Mouse (Mus musculus): ENCODE data around the gene Etnk2. TPM values are rescaled to one million over a fixed set of nuclear protein-coding genes. Genes with fewer than 3 reads are reported as not detected.

Etnk2 gene
- 0.18 and 0.80 TPM in 2 replicates for polyA plus RNA-seq (2012; rRNA removed)

DNA sequence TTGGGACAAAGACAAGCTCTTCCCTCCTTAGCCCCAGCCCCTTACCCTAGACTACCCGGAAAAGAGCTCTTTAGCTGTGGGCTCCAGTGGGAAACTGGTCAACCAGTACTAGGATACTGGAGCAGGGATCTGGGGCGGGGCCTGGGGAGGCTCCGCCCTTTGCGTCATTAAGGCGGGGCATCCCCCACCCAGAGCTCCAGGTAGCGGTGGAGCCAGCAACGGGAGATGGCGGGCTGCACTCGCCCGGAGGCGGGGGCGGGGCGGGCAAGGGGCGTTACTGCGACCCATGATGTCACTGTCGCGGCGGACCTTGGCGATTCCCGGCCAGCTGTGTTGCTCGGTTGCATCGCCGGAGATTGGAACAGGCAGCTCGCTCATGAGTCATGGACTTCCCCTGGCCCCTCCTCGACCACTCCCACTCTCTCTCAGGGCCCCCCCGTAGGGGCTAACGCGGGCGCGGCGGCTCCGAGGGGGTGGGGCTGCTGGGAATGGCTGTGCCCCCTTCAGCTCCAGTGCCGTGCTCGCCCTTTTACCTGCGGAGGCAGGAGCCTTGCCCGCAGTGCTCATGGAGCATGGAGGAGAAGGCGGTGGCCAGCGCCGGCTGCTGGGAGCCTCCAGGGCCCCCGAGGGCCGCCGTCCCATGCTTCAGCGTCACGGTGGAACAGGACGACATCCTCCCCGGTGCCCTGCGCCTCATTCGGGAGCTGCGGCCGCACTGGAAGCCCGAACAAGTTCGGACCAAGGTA lies at the start of gene Etnk2:
Gene Etnk2 (plus strand): TSS at position 297 of the 746 bp plus-strand sequence.
- DNase-seq, result peak; percentile 55
- WGBS, result 3% methylated on average over 51 of the region's 52 CpGs

DNA sequence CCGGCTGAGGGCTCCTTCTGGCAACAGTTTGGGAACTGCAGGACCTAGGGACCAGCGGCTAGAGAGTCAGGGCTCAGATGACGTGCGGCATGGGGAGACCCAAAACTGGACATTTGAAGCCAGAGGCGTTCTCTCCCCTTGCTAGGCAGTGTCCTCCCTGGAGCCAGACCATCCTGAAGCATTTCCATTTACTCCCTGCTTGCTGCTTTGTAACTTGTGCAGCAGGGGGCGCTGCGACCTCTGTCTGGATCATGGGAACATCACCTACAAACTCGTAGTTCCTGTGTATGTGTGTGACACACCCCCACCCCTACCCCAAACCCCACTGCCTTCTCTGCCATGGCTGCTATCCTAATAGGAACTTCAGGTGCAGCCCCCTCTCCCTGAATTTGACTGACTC lies 49.0 kb upstream of the Etnk2 start:
- no peaks in the 10 kb centered on the region for H3K27me3 ChIP-seq (ENCODE audit: control insufficient read depth, insufficient read depth, low read length)
- TF ChIP-seq POLR2A (IDR thresholded peaks at IDR 0.05; ENCODE audit: control insufficient read depth, extremely low read depth, insufficient read depth, low read length, poor library complexity) (no peak), CTCF (IDR thresholded peaks at IDR 0.05; ENCODE audit: borderline replicate concordance, control insufficient read depth, extremely low read depth, insufficient read depth, low read length, poor library complexity) (peak; percentile 71; the same call in 1 of the 2 replicates)
- peak; percentile 55 for DNase-seq
- H3K4me3 ChIP-seq (ENCODE audit: control insufficient read depth, insufficient read depth, low read length), result no peak overlapping the region
- H3K27ac ChIP-seq (ENCODE audit: control insufficient read depth, insufficient read depth, low read length), result no peak overlapping the region
- 39% methylated on average over 8 of the region's 8 CpGs for WGBS
- H3K4me1 ChIP-seq (replicated peaks; ENCODE audit: control insufficient read depth, insufficient read depth, low read length), result no peaks in the 10 kb centered on the region
- H3K36me3 ChIP-seq (ENCODE audit: control insufficient read depth, insufficient read depth, low read length), result no peaks in the 10 kb centered on the region

More for the DNA sequence above, at the start of gene Etnk2:
- Histone ChIP-seq H3K4me3 (ENCODE audit: control insufficient read depth, insufficient read depth, low read length) (peak within 1 kb of the TSS; percentile 57), H3K27me3 (ENCODE audit: control insufficient read depth, insufficient read depth, low read length) (peaks cover 14% of the 10 kb centered on the region), H3K4me1 (replicated peaks; ENCODE audit: control insufficient read depth, insufficient read depth, low read length) (peaks cover 13% of the 10 kb centered on the region), H3K27ac (ENCODE audit: control insufficient read depth, insufficient read depth, low read length) (no peak within 1 kb of the TSS), H3K36me3 (ENCODE audit: control insufficient read depth, insufficient read depth, low read length) (no peaks in the 10 kb centered on the region)
- no peak for TF ChIP-seq CTCF (IDR thresholded peaks at IDR 0.05; ENCODE audit: borderline replicate concordance, control insufficient read depth, extremely low read depth, insufficient read depth, low read length, poor library complexity)
- no peak for TF ChIP-seq POLR2A (IDR thresholded peaks at IDR 0.05; ENCODE audit: control insufficient read depth, extremely low read depth, insufficient read depth, low read length, poor library complexity)

- no peaks in the 10 kb centered on the region for H3K4me1 ChIP-seq (replicated peaks; ENCODE audit: control insufficient read depth, insufficient read depth, low read length)
- no peaks in the 10 kb centered on the region for H3K36me3 ChIP-seq (ENCODE audit: control insufficient read depth, insufficient read depth, low read length)
- no peak for DNase-seq
- H3K27ac ChIP-seq (ENCODE audit: control insufficient read depth, insufficient read depth, low read length), result no peak overlapping the region
- TF ChIP-seq POLR2A (IDR thresholded peaks at IDR 0.05; ENCODE audit: control insufficient read depth, extremely low read depth, insufficient read depth, low read length, poor library complexity), result no peak
- no peak for TF ChIP-seq CTCF (IDR thresholded peaks at IDR 0.05; ENCODE audit: borderline replicate concordance, control insufficient read depth, extremely low read depth, insufficient read depth, low read length, poor library complexity)
- H3K4me3 ChIP-seq (ENCODE audit: control insufficient read depth, insufficient read depth, low read length), result no peak overlapping the region
- WGBS, result 70% methylated on average over 6 of the region's 6 CpGs
- H3K27me3 ChIP-seq (ENCODE audit: control insufficient read depth, insufficient read depth, low read length), result no peaks in the 10 kb centered on the region
Observed at GRCm38 (mm10) chr1:133315775-133316174, 47.6 kb upstream of the Etnk2 start.

GRCm38 (mm10) chr1:133316577-133316976 lies 46.8 kb upstream of the Etnk2 start:
- 82% methylated on average over 4 of the region's 4 CpGs for WGBS
- no peak for TF ChIP-seq CTCF (IDR thresholded peaks at IDR 0.05; ENCODE audit: borderline replicate concordance, control insufficient read depth, extremely low read depth, insufficient read depth, low read length, poor library complexity)
- no peak for TF ChIP-seq POLR2A (IDR thresholded peaks at IDR 0.05; ENCODE audit: control insufficient read depth, extremely low read depth, insufficient read depth, low read length, poor library complexity)
- DNase-seq, result no peak
- Histone ChIP-seq H3K27me3 (ENCODE audit: control insufficient read depth, insufficient read depth, low read length) (no peaks in the 10 kb centered on the region), H3K36me3 (ENCODE audit: control insufficient read depth, insufficient read depth, low read length) (no peaks in the 10 kb centered on the region), H3K4me3 (ENCODE audit: control insufficient read depth, insufficient read depth, low read length) (no peak overlapping the region), H3K27ac (ENCODE audit: control insufficient read depth, insufficient read depth, low read length) (no peak overlapping the region), H3K4me1 (replicated peaks; ENCODE audit: control insufficient read depth, insufficient read depth, low read length) (no peaks in the 10 kb centered on the region)

DNA sequence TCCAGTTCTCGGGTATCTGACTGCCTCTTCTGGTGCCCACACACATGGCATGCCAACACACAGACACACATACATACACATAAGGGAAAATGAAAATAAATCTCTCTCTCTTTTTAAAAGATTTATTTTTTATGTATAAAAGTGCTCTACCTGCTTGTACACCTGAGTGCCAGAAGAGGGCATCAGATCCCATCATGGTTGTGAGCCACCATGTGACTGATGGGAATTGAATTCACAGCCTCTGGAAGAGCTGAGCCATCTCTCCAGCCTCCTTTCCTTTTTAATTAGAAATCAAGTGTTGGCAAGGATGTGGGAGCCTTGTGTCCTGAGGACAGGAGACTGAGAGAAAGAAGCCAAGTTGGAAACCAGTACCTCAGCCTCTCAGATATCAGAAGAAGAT lies 46.2 kb upstream of the Etnk2 start:
- Histone ChIP-seq H3K27me3 (ENCODE audit: control insufficient read depth, insufficient read depth, low read length) (no peaks in the 10 kb centered on the region), H3K4me3 (ENCODE audit: control insufficient read depth, insufficient read depth, low read length) (no peak overlapping the region), H3K27ac (ENCODE audit: control insufficient read depth, insufficient read depth, low read length) (no peak overlapping the region), H3K4me1 (replicated peaks; ENCODE audit: control insufficient read depth, insufficient read depth, low read length) (no peaks in the 10 kb centered on the region), H3K36me3 (ENCODE audit: control insufficient read depth, insufficient read depth, low read length) (no peaks in the 10 kb centered on the region)
- no peak for DNase-seq
- 71% methylated on average over 1 of the region's 1 CpGs for WGBS
- TF ChIP-seq CTCF (IDR thresholded peaks at IDR 0.05; ENCODE audit: borderline replicate concordance, control insufficient read depth, extremely low read depth, insufficient read depth, low read length, poor library complexity) (no peak), POLR2A (IDR thresholded peaks at IDR 0.05; ENCODE audit: control insufficient read depth, extremely low read depth, insufficient read depth, low read length, poor library complexity) (no peak)

- WGBS, result 93% methylated on average over 13 of the region's 13 CpGs
- DNase-seq, result no peak
- TF ChIP-seq POLR2A (IDR thresholded peaks at IDR 0.05; ENCODE audit: control insufficient read depth, extremely low read depth, insufficient read depth, low read length, poor library complexity), result no peak
- no peak for TF ChIP-seq CTCF (IDR thresholded peaks at IDR 0.05; ENCODE audit: borderline replicate concordance, control insufficient read depth, extremely low read depth, insufficient read depth, low read length, poor library complexity)
- H3K36me3 ChIP-seq (ENCODE audit: control insufficient read depth, insufficient read depth, low read length), result no peaks in the 10 kb centered on the region
- H3K27ac ChIP-seq (ENCODE audit: control insufficient read depth, insufficient read depth, low read length), result no peak within 1 kb of the TSS
- no peaks in the 10 kb centered on the region for H3K4me1 ChIP-seq (replicated peaks; ENCODE audit: control insufficient read depth, insufficient read depth, low read length)
- no peaks in the 10 kb centered on the region for H3K27me3 ChIP-seq (ENCODE audit: control insufficient read depth, insufficient read depth, low read length)
- H3K4me3 ChIP-seq (ENCODE audit: control insufficient read depth, insufficient read depth, low read length), result no peak within 1 kb of the TSS
Observed at GRCm38 (mm10) chr1:133321267-133321925, 42.0 kb upstream of the Etnk2 start, which contains the start of gene Kiss1. Kiss1 (plus strand) TSS chr1:133321875.

All from thymus, adult 2 months (tissue).